Mouse (Mus musculus) heart, embryonic 14.5 days (tissue): ENCODE measurements around the gene Tmem150a. TPM values are rescaled to one million over a fixed set of nuclear protein-coding genes. Genes with fewer than 3 reads are reported as not detected.

Experiments
- ATAC-seq: fragments of 200-750 bp; cut with Nextera tagmentation; 2 replicates; pipeline ENCODE4 v1.8.0; 2017; ENCODE audit warnings: low read depth, moderate TSS enrichment; ENCODE audit not compliant: insufficient number of reproducible peaks, insufficient read depth, low FRiP score
- H3K27ac ChIP-seq, 2 experiments: fragments of 200-500 bp in 1 of 2; fragments of 300-500 bp in 1 of 2; sonication (generic) in 1 of 2; replicated peaks in 1 of 2; 2 replicates each; pipeline ENCODE4 v1.5.1; 2012 to 2014; ENCODE audit warnings: low read depth in 2 of 2, low read length in 2 of 2, control low read depth in 1 of 2, mild to moderate bottlenecking in 1 of 2, mixed read lengths in 1 of 2; ENCODE audit not compliant: control insufficient read depth in 1 of 2, insufficient read depth in 1 of 2
- H3K27me3 ChIP-seq: fragments of 300-500 bp; sonication (generic); 2 replicates; pipeline ENCODE4 v1.6.1; 2014; ENCODE audit warnings: mild to moderate bottlenecking, low read length, control low read depth; ENCODE audit not compliant: control insufficient read depth, insufficient read depth
- H3K36me3 ChIP-seq: fragments of 300-500 bp; sonication (generic); 2 replicates; pipeline ENCODE4 v1.6.1; 2014; ENCODE audit warnings: mild to moderate bottlenecking, control low read depth, low read length, mixed read lengths; ENCODE audit not compliant: control insufficient read depth, insufficient read depth
- H3K4me1 ChIP-seq, 2 experiments: fragments of 200-500 bp in 1 of 2; fragments of 300-500 bp in 1 of 2; sonication (generic) in 1 of 2; 2 replicates each; pipeline ENCODE4 v1.6.1; 2012 to 2014; ENCODE audit warnings: low read length in 2 of 2, control low read depth in 1 of 2, mixed read lengths in 1 of 2; ENCODE audit not compliant: control insufficient read depth in 2 of 2, insufficient read depth in 2 of 2
- H3K4me2 ChIP-seq: fragments of 300-500 bp; sonication (generic); 2 replicates; pipeline ENCODE4 v1.6.1; 2014; ENCODE audit warnings: mild to moderate bottlenecking, low read length
- H3K4me3 ChIP-seq, 2 experiments: fragments of 200-500 bp in 1 of 2; fragments of 300-500 bp in 1 of 2; sonication (generic) in 1 of 2; 2 replicates each; pipeline ENCODE4 v1.5.1; 2012 to 2014; ENCODE audit warnings: low read length in 2 of 2, mild to moderate bottlenecking in 2 of 2, control low read depth in 1 of 2, low read depth in 1 of 2, moderate library complexity in 1 of 2; ENCODE audit not compliant: control insufficient read depth in 1 of 2, insufficient read depth in 1 of 2
- H3K9ac ChIP-seq: fragments of 300-500 bp; sonication (generic); 2 replicates; pipeline ENCODE4 v1.6.1; 2014; ENCODE audit warnings: mild to moderate bottlenecking, low read length
- H3K9me3 ChIP-seq: fragments of 300-500 bp; sonication (generic); 2 replicates; pipeline ENCODE4 v1.6.1; 2016; ENCODE audit warnings: low read length, control low read depth; ENCODE audit not compliant: control insufficient read depth
- WGBS: fragments of 180-500 bp; shearing (Covaris S2); extraction: QIAGEN DNeasy Blood & Tissue Kit; methylation state at CpG from one replicate; pipeline ENCODE4 v1.1.7; 2014; 5-methylcytosine and 5-hydroxymethylcytosine counted together
- polyA plus RNA-seq: library from polyadenylated mRNA; unstranded; fragments of >200 nt; fragmentation: Nextera tagmentation; extraction: Ambion mirVana; gene quantifications from 2 replicates; pipeline ENCODE4 v1.2.1, GENCODE M21; 2014

Tmem150a gene
- polyA plus RNA-seq, 1 experiment from 2014 or later = 14.4 TPM

DNA sequence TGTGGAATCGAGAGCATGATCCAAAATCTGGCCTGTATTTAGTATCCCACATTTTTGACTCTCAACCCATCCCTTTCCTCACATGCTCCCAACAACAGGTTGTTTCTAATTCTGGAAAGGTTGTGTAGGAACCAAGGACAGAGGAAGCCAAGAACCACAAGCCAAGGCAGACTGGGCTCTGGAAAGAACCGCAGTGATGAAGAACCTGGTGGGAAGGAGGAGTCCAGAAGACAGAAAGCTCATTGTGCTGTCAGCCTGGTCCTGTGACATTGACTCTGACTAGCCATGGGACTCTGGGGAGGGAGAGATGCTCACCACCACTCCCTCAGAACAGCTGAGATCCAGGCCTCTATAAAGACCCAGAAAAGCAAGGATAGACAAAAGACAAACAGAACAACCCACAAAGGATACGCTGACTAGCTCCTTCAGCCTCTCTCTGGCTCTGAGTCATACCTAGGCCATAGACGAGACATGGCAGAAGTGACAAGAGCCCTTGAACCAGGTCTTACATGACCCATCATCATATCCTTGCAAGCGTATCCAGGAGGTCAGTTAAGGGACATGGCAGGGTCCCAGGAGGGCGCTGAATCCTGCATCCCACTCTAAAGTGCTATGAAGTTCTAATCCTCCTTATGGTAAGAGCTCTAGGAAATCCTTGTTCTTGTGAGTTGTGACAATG, 28.0 kb downstream of the Tmem150a start:
- peaks cover 3 to 6% of the 10 kb centered on the region in 2 experiments; a peak in 2 of 4 replicates for H3K4me1 ChIP-seq
- no peak for ATAC-seq
- H3K27ac ChIP-seq = no peak overlapping the region
- H3K4me2 ChIP-seq = no peak overlapping the region
- H3K9me3 ChIP-seq = no peaks in the 10 kb centered on the region
- H3K36me3 ChIP-seq = peaks cover 33% of the 10 kb centered on the region
- H3K9ac ChIP-seq = no peak overlapping the region
- no peaks in the 10 kb centered on the region for H3K27me3 ChIP-seq
- WGBS = 76% methylated on average over 6 of the region's 6 CpGs
- no peak overlapping the region for H3K4me3 ChIP-seq

DNA sequence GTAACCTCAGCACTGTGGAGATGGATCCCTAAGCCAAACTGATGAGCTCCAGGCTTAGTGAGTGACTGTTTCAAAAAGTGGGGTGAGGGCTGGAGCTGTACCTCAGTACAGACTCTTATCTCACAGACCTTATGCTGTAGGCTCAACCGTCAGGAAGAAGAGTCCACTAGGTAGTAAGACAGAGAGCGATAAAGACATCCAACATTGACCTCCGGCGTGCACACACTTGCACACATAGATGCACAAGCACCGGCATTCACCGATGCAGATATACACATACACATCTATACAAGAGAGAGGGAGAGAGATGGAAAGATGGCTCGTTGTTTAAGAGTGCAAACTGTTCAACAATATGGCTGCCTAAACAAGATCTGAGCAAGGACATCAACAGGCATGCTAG, 28.7 kb downstream of the Tmem150a start:
- ATAC-seq = no peak
- no peaks in the 10 kb centered on the region for H3K9me3 ChIP-seq
- no peak overlapping the region for H3K4me2 ChIP-seq
- no peak overlapping the region for H3K9ac ChIP-seq
- 86% methylated on average over 7 of the region's 7 CpGs for WGBS
- H3K4me1 ChIP-seq = peaks cover 6 to 8% of the 10 kb centered on the region in 2 experiments; a peak in 2 of 4 replicates
- no peak overlapping the region for H3K4me3 ChIP-seq
- no peaks in the 10 kb centered on the region for H3K27me3 ChIP-seq
- H3K27ac ChIP-seq = no peak overlapping the region
- peaks cover 37% of the 10 kb centered on the region for H3K36me3 ChIP-seq

DNA sequence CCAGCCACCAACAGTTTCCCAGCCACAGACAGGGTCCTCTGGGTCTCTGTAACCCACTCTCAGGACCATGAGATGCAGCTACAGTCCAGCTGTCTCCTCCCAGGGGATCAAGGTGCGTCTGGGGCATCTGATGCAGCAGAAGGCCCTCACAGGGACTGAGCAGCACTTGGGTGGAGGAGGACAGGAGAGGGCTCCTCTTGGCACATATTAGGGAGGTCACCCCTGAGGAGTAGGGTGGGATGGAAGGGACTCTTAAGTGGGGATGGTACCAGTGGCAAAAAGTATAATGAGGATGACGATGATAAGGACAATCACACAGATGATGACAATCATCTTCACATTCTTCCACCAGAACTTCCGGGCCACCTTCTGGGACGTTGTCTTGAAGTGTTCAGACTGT, 30.0 kb downstream of the Tmem150a start:
- Histone ChIP-seq H3K27me3 (no peaks in the 10 kb centered on the region), H3K4me1 (peaks cover 7 to 9% of the 10 kb centered on the region in 2 experiments; a peak in 3 of 4 replicates), H3K4me2 (no peak overlapping the region), H3K36me3 (peaks cover 37% of the 10 kb centered on the region), H3K27ac (no peak overlapping the region), H3K9me3 (no peaks in the 10 kb centered on the region), H3K4me3 (no peak overlapping the region), H3K9ac (no peak overlapping the region)
- 60% methylated on average over 4 of the region's 4 CpGs for WGBS
- no peak for ATAC-seq

DNA sequence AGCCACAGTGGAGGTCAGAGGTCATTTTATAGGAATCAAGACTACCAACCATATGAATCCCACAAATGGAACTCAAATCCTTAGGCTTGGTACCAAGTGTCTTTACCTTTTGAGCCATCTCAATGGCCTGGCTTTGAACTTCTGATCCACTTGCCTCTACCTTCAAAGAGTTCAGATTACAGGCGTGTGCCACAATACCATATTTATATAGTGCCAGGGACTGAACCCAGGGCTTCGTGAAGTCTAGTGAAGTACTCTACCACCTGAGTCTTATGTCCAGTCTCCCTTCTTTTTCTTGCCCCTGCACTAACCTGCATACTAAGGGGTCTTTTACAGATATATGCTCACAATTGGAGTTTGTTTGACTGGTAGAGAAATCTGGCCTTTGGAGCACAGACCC, 31.3 kb downstream of the Tmem150a start:
- no peaks in the 10 kb centered on the region for H3K27me3 ChIP-seq
- H3K36me3 ChIP-seq = peaks cover 37% of the 10 kb centered on the region
- H3K27ac ChIP-seq = no peak overlapping the region
- H3K9ac ChIP-seq = no peak overlapping the region
- H3K9me3 ChIP-seq = no peaks in the 10 kb centered on the region
- no peak for ATAC-seq
- 84% methylated on average over 2 of the region's 2 CpGs for WGBS
- H3K4me3 ChIP-seq = no peak overlapping the region
- H3K4me2 ChIP-seq = no peak overlapping the region
- H3K4me1 ChIP-seq = peaks cover 12 to 13% of the 10 kb centered on the region in 2 experiments; a peak in 3 of 4 replicates

DNA sequence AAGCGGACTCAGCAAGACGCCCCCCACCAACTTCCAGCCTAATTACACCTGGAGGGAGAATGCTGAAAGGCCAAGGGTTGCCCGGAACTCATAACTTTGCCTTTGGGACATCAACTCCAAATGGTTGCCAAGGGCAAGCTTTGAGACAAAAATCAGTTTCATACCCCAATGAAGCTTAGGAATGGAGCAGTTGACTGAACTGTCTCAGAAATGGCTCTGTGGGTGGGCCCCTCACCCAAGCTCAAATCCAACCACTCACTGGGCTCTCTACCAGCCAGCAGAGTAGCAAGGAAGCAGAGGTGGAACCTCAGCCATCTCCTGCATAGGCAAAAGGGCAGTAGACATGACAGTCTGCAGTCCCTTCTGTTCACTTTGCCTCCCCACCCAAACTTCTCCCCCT, 32.6 kb downstream of the Tmem150a start:
- Histone ChIP-seq H3K4me3 (no peak overlapping the region), H3K27ac (no peak overlapping the region), H3K36me3 (peaks cover 37% of the 10 kb centered on the region), H3K4me1 (peaks cover 12 to 13% of the 10 kb centered on the region in 2 experiments; a peak in 3 of 4 replicates), H3K4me2 (no peak overlapping the region), H3K9ac (no peak overlapping the region), H3K9me3 (no peaks in the 10 kb centered on the region), H3K27me3 (no peaks in the 10 kb centered on the region)
- WGBS = 82% methylated on average over 3 of the region's 3 CpGs
- no peak for ATAC-seq

DNA sequence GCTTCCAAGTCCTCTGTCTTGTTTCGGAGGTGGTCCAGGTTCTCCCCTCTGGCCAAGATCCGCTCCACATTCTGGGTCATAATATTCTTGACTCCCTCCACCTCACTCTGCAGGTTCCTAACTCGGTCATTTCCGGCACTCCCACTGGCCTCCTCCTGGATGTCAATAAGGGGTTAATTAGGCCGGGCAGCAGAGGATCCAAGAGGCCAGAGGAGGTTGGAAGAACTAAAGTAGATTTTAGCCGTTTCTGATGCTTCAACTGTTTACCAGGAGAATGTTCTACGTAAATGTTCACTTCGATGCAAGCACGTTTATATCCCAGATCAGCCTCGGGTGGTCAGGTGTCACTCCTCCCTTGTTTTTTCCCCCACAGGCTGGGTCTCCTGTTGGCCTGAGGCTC, 33.0 kb downstream of the Tmem150a start:
- no peak for ATAC-seq
- Histone ChIP-seq H3K27ac (no peak overlapping the region), H3K4me3 (no peak overlapping the region), H3K9me3 (no peaks in the 10 kb centered on the region), H3K4me1 (peaks cover 12 to 13% of the 10 kb centered on the region in 2 experiments; a peak in 3 of 4 replicates), H3K27me3 (no peaks in the 10 kb centered on the region), H3K4me2 (0 out of 2 replicates have a peak overlapping the region, but pooled peaks have one; percentile 74), H3K36me3 (peaks cover 37% of the 10 kb centered on the region), H3K9ac (no peak overlapping the region)
- 63% methylated on average over 10 of the region's 10 CpGs for WGBS

DNA sequence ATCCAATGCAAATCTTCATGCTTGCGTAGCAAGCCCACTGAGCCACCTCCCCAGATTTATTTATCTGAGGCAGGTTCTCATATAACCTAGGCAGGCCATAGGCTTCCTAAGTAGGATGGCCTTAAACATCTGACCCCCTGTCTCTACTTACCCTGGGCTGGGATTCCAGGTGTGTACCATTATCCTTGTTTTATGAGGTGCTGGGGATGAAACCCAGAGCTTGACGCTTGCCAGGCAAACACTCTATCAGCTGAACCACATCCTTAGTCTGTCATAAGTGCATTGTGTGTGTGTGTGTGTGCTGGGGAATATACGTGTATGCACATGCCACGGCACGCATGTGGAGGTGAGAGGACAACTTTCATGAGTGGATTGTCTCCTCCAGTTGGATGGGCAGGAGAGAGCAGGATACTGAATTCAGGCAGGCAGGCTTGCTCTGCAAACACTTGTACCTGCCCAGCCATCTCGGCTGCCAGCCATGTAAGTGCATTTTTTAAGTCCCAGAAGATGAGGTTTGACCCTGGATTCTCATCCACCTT, 33.6 kb downstream of the Tmem150a start:
- Histone ChIP-seq H3K9me3 (no peaks in the 10 kb centered on the region), H3K36me3 (peaks cover 37% of the 10 kb centered on the region), H3K27ac (peak overlapping the region; percentile 89 to 97), H3K4me2 (peak overlapping the region; percentile 74), H3K27me3 (no peaks in the 10 kb centered on the region), H3K4me1 (peaks cover 12 to 13% of the 10 kb centered on the region in 2 experiments; a peak in 3 of 4 replicates), H3K4me3 (peak overlapping the region; percentile 49 to 59; a peak in 1 of 4 replicates), H3K9ac (peak overlapping the region; percentile 85)
- ATAC-seq = no peak
- WGBS = 71% methylated on average over 6 of the region's 6 CpGs
